Mouse (Mus musculus) lung, embryonic 16.5 days (tissue): Measurements from ENCODE around the gene Atxn2l. TPM values are rescaled to one million over a fixed set of nuclear protein-coding genes. Genes with fewer than 3 reads are reported as not detected.

Experiments
- ATAC-seq: fragments of 200-750 bp; cut with Nextera tagmentation; 2 replicates; pipeline ENCODE4 v1.8.0; 2017; ENCODE audit warnings: low read depth, mild to moderate bottlenecking, moderate library complexity
- H3K27ac ChIP-seq: fragments of 300-500 bp; sonication (generic); 2 replicates; pipeline ENCODE4 v1.5.1; 2014; ENCODE audit warnings: mild to moderate bottlenecking, control low read depth, low read length
- H3K27me3 ChIP-seq: fragments of 300-500 bp; sonication (generic); 2 replicates; pipeline ENCODE4 v1.6.1; 2014; ENCODE audit warnings: low read depth, low read length, mixed read lengths; ENCODE audit not compliant: control insufficient read depth, insufficient read depth
- H3K36me3 ChIP-seq: fragments of 300-500 bp; sonication (generic); 2 replicates; pipeline ENCODE4 v1.6.1; 2014; ENCODE audit warnings: low read length; ENCODE audit not compliant: control insufficient read depth, insufficient read depth
- H3K4me1 ChIP-seq: fragments of 300-500 bp; sonication (generic); replicated peaks from 2 replicates; pipeline ENCODE4 v1.6.1; 2014; ENCODE audit warnings: low read length, mixed read lengths; ENCODE audit not compliant: control insufficient read depth, insufficient read depth
- H3K4me2 ChIP-seq: fragments of 300-500 bp; sonication (generic); 2 replicates; pipeline ENCODE4 v1.6.1; 2014; ENCODE audit warnings: low read depth, low read length, control low read depth
- H3K4me3 ChIP-seq: fragments of 300-500 bp; sonication (generic); 2 replicates; pipeline ENCODE4 v1.5.1; 2014; ENCODE audit warnings: mild to moderate bottlenecking, low read length, control low read depth
- H3K9ac ChIP-seq: fragments of 300-500 bp; sonication (generic); 2 replicates; pipeline ENCODE4 v1.6.1; 2014; ENCODE audit warnings: low read length, control low read depth
- H3K9me3 ChIP-seq: fragments of 300-500 bp; sonication (generic); 2 replicates; pipeline ENCODE4 v1.6.1; 2016; ENCODE audit warnings: low read length; ENCODE audit not compliant: control insufficient read depth
- WGBS: fragments of 180-500 bp; shearing (Covaris S2); extraction: QIAGEN DNeasy Blood & Tissue Kit; methylation state at CpG from one replicate; pipeline ENCODE4 v1.1.7; 2014; 5-methylcytosine and 5-hydroxymethylcytosine counted together
- polyA plus RNA-seq: library from polyadenylated mRNA; unstranded; fragments of >200 nt; fragmentation: Nextera tagmentation; extraction: Ambion mirVana; gene quantifications from 2 replicates; pipeline ENCODE4 v1.2.1, GENCODE M21; 2015

Atxn2l gene
- polyA plus RNA-seq, 1 experiment from 2014 or later: 38.5 TPM

GRCm38 (mm10) chr7:126519513-126519912 lies 16.3 kb upstream of the Atxn2l start:
- Histone ChIP-seq H3K27ac (no peak overlapping the region), H3K36me3 (no peaks in the 10 kb centered on the region), H3K27me3 (no peaks in the 10 kb centered on the region), H3K9ac (no peak overlapping the region), H3K4me2 (no peak overlapping the region), H3K4me3 (no peak overlapping the region), H3K4me1 (no peaks in the 10 kb centered on the region), H3K9me3 (no peaks in the 10 kb centered on the region)
- peak; percentile 38; the same call in 1 of the 2 replicates for ATAC-seq
- 50% methylated on average over 2 of the region's 2 CpGs for WGBS

DNA sequence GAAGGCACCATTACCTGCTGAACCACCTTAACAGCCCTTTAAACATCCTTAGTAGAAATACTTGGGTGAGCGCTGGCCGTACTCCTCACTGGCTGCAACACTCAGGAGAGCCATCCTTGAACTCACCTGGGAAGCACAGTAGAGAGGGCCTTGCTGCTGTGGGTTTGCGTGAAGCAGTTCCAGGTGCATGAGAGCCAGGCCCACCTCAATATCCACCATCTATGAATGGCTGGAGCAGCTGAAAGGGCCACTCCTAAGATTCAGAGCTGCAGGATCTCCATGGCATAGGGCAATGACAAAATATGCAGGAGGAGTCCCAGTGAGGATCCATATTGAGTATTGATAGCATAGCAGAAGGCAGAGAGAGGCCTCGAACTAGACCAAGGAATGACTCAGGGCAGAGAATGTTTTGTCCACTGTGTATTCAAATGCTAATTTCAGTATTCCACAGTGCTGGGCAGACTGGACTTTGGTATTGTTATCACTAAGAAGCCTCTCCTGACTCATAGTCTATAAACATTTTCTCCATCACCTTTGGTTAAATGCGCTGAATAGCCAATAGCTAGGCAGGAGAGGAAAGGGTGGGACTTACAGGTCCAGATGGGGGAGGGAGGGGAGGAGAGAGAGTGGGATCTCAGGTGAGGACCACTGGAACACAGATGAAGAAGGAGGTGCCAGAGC lies 15.2 kb upstream of the Atxn2l start:
- Histone ChIP-seq H3K4me2 (no peak overlapping the region), H3K4me1 (no peaks in the 10 kb centered on the region), H3K9me3 (no peaks in the 10 kb centered on the region), H3K36me3 (no peaks in the 10 kb centered on the region), H3K9ac (no peak overlapping the region), H3K27ac (no peak overlapping the region), H3K4me3 (no peak overlapping the region), H3K27me3 (no peaks in the 10 kb centered on the region)
- ATAC-seq: no peak
- 87% methylated on average over 5 of the region's 5 CpGs for WGBS

GRCm38 (mm10) chr7:126511287-126511686 lies 8.1 kb upstream of the Atxn2l start:
- Histone ChIP-seq H3K4me1 (no peaks in the 10 kb centered on the region), H3K36me3 (no peaks in the 10 kb centered on the region), H3K9me3 (no peaks in the 10 kb centered on the region), H3K4me3 (no peak overlapping the region), H3K9ac (no peak overlapping the region), H3K27me3 (no peaks in the 10 kb centered on the region), H3K4me2 (no peak overlapping the region), H3K27ac (no peak overlapping the region)
- 68% methylated on average over 3 of the region's 3 CpGs for WGBS
- ATAC-seq: no peak

DNA sequence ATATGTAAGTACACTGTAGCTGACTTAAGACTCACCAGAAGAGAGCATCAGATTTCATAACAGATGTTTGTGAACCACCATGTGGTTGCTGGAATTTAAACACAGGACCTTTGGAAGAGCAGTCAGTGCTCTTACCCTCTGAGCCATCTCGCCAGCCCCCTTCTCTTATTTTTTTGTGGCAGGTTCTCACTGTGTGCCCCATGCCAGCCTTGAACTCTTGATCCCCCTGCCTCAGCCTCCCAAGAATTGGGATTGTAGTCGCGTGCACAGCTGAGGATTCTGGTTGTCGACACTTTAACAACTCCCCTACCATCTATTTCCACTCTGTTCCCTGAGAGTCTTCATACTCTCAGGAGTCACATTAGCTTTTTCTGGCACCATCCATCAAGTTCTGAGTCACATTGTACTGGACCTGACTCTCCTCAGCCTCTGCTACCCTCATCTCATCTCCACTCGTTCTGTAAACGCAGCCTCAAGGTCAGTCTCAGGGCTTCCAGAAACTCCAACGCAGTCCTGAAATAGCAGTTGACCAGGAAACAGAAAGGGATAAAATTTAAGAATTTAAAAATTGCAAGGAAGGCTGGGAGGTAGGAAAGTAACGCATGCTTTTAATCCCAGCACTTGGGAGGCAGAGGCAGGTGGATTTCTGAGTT lies 4.0 kb upstream of the Atxn2l start:
- Histone ChIP-seq H3K4me2 (no peak overlapping the region), H3K27me3 (no peaks in the 10 kb centered on the region), H3K9ac (no peak overlapping the region), H3K27ac (no peak overlapping the region), H3K36me3 (no peaks in the 10 kb centered on the region), H3K4me3 (no peak overlapping the region), H3K4me1 (0 out of 2 replicates have a peak, but pooled peaks cover 4% of the 10 kb centered on the region), H3K9me3 (no peaks in the 10 kb centered on the region)
- 68% methylated on average over 8 of the region's 8 CpGs for WGBS
- no peak for ATAC-seq

DNA sequence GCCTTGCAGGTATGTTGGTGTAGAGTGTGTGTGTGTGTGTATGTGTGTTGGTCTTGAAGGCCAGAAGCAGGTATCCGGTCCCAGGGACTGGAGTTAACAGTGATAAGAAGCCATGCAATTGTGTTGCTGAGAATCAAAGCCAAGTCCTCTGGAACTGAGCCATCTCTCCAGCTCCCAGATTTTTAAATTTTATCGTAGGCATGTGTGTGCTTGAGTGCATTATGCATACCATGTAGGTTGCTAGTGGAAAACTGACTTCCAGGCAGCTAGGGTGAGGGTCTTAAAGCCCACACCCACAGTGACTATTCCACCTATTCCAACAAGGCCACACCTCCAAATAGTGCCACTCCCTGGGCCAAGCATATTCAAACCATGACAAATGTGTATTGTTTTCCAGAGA lies 1.7 kb upstream of the Atxn2l start:
- Histone ChIP-seq H3K27ac (no peak overlapping the region), H3K4me3 (no peak overlapping the region), H3K36me3 (peaks cover 13% of the 10 kb centered on the region), H3K9me3 (no peaks in the 10 kb centered on the region), H3K27me3 (no peaks in the 10 kb centered on the region), H3K9ac (no peak overlapping the region), H3K4me2 (no peak overlapping the region), H3K4me1 (peaks cover 12% of the 10 kb centered on the region)
- 57% methylated on average over 2 of the region's 2 CpGs for WGBS
- ATAC-seq: no peak

DNA sequence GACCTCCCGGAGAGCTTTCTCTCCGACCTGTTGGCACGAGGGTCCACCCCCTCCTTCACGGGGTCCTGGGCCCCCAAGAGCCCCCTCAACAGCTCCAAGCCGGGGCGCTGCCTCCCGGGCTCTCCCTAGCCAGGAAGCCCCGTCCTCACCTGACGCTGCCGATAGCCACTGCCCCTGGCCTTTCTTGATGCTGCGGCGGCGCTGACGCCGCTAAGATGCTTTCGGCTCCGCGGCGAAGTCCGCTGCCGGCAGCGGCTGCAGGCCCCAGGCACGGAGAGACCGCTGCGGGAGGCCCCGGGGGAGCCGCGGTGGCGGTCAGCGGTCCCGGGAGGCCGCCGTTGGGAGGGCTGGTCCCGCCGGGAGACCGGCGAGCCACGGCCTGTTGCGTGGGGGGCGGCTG lies 486 bp downstream of the Atxn2l start:
- H3K9me3 ChIP-seq: no peaks in the 10 kb centered on the region
- no peak; the same call in none of the 2 replicates for ATAC-seq
- peak overlapping the region; percentile 75 for H3K4me2 ChIP-seq
- H3K36me3 ChIP-seq: peaks cover 33% of the 10 kb centered on the region
- H3K9ac ChIP-seq: peak overlapping the region; percentile 99
- H3K4me1 ChIP-seq: peaks cover 12% of the 10 kb centered on the region
- WGBS: 0% methylated on average over 40 of the region's 40 CpGs
- H3K27ac ChIP-seq: peak overlapping the region; percentile 99
- H3K4me3 ChIP-seq: peak overlapping the region; percentile 90
- H3K27me3 ChIP-seq: no peaks in the 10 kb centered on the region

DNA sequence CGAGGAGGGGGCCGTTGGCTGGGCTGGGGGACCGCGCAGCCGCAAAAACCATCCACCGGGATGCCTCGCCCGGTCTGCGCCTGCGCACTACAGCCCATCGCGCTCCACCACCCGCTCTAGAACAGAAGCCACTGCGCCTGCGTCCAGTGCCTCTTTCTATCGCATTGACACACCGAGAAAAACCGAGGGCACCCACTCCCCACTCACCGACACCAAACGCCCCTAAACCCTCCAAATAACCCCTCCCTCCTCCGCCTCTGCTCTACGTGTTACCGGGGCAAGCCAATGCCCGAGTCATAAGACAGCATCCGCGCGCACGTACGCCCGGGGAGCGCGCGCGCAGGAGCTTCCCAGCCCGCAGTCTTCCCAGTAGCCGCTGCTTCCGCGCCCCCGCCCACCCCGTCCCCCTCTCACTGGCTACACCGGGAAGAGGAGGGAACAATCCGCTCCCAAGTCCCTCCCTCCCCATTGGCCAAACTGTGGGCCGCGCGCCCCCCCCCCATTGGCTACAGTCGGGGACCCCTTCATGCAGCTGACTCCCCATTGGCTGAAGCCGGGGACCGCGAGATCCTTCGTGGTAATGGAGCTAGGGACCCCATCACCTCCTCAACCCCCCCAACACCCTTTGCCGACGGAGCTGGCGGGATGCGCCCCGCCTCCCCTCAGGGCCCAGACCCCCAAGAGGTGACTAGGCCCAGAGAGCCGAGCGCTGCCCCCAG lies 1.1 kb downstream of the Atxn2l start:
- peaks cover 12% of the 10 kb centered on the region for H3K4me1 ChIP-seq
- peak overlapping the region; percentile 99 for H3K9ac ChIP-seq
- H3K27ac ChIP-seq: peak overlapping the region; percentile 99
- peak overlapping the region; percentile 90 for H3K4me3 ChIP-seq
- ATAC-seq: peak; percentile 92
- peaks cover 38% of the 10 kb centered on the region for H3K36me3 ChIP-seq
- WGBS: under 1% methylated on average over 44 of the region's 57 CpGs
- no peaks in the 10 kb centered on the region for H3K27me3 ChIP-seq
- H3K9me3 ChIP-seq: no peaks in the 10 kb centered on the region
- peak overlapping the region; percentile 86 for H3K4me2 ChIP-seq

GRCm38 (mm10) chr7:126501684-126502022 lies 1.6 kb downstream of the Atxn2l start:
- Histone ChIP-seq H3K9me3 (no peaks in the 10 kb centered on the region), H3K27ac (peak overlapping the region; percentile 99), H3K27me3 (no peaks in the 10 kb centered on the region), H3K4me2 (peak overlapping the region; percentile 86), H3K9ac (peak overlapping the region; percentile 99), H3K4me1 (peaks cover 12% of the 10 kb centered on the region), H3K4me3 (peak overlapping the region; percentile 90), H3K36me3 (peaks cover 43% of the 10 kb centered on the region)
- 3% methylated on average over 9 of the region's 9 CpGs for WGBS
- ATAC-seq: no peak

- H3K4me3 ChIP-seq: no peak overlapping the region
- WGBS: 89% methylated on average over 7 of the region's 7 CpGs
- H3K9me3 ChIP-seq: no peaks in the 10 kb centered on the region
- H3K4me2 ChIP-seq: no peak overlapping the region
- no peak overlapping the region for H3K9ac ChIP-seq
- peaks cover 12% of the 10 kb centered on the region for H3K4me1 ChIP-seq
- H3K27ac ChIP-seq: no peak overlapping the region
- peaks cover 63% of the 10 kb centered on the region for H3K36me3 ChIP-seq
- ATAC-seq: no peak
- H3K27me3 ChIP-seq: no peaks in the 10 kb centered on the region
Observed at GRCm38 (mm10) chr7:126499416-126499815, 3.8 kb downstream of the Atxn2l start.
